Mouse (Mus musculus): ENCODE data around the gene Sacm1l.
A peak's percentile ranks its signal among the peaks of the same experiment; 100 is the strongest.

Gene Sacm1l

DNA sequence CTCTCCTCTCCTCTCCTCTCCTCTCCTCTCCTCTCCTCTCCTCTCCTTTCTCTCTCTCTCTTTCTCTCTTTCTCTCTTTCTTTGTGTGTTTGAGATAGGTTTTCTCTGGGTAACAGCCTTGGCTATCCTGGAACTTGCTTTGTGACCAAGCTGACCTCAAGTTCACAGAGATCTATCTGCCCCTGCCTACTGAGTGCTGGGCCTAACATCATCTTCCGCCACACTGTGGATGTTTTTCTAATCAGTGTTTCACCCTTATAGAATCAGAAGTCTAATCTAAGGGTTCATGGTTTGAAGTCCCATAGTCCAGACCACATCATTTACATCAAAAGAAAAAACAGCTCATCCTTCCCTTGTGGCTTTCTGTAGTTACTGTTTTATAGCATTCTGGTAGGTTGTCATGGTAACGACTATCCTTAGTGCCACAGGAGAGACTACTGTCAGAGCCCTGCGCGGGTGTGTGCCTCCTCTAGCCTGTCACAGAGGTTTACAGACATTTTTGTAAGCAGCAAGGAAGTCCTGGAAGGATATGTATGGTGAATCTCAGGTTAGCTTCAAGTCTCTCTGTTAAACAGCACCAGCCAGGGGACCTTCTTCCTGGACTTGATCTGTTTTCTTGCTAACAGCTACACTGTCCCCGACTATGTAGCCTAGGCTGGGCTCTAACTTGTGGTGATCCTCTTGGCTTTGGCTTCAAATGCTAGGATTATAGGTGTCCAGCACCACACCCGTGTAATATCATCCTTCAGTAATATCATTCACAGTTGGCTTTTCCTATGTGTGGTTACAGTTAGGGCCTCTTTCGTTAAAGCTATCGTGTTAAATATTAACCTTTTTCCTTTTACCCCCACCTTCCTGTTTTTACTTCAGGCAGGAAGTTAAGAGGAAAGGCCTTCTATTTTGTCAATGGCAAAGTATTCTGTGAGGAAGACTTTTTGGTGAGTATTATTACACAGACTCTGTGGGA, 19.6 kb upstream of the Sacm1l start:
- no peak for DNase-seq (ENCODE audit: inconsistent ontology term)

DNA sequence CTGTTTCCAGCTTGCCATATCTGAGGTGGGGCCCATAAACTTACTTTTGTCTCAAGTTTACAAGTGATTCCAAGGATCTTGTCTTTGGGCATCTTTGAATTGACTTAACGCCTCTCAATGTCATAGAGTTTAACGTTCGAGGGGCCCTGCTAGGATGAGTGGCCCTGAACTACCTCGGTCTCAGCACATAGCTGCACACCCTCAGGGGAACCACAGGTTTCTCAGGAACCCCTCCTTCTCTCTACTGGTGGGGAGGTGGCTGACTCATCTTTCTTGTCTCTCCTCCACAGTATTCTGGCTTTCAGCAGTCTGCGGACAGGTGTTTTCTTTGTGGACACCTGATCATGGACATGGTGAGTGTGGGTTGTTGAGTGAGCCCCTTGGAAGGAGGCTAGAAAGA, 18.6 kb upstream of the Sacm1l start:
- no peak for DNase-seq (ENCODE audit: inconsistent ontology term)

- no peak for DNase-seq (ENCODE audit: inconsistent ontology term)
These were observed 17.1 kb upstream of the Sacm1l start for GRCm38 (mm10) chr9:123512482-123512881.

DNA sequence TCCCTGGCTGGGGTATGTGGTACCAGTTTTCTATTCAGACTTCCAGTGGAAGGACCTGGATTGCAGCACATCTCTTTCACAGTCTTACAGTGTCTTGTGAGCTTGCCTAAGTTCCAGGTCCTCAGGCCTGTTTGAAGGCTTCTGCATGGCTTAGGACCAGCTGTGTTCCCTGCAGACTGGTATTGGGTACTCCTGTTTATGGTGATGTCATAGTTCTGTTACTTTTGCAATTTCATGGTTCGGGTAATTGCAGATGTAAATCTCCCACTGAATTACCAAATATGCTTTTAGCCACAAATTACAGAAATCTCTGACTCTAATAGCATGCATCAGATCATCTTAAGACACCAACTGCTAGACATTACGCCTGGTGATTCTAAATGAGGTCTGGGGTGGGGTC, 14.5 kb upstream of the Sacm1l start:
- no peak for DNase-seq (ENCODE audit: inconsistent ontology term)

GRCm38 (mm10) chr9:123516641-123517385, 12.7 kb upstream of the Sacm1l start:
- DNase-seq (ENCODE audit: inconsistent ontology term) = no peak

- DNase-seq (ENCODE audit: inconsistent ontology term) = no peak
These were observed 10.3 kb upstream of the Sacm1l start for GRCm38 (mm10) chr9:123518969-123519894.

GRCm38 (mm10) chr9:123520735-123521134, 8.8 kb upstream of the Sacm1l start:
- DNase-seq (ENCODE audit: inconsistent ontology term) = no peak

GRCm38 (mm10) chr9:123523676-123524075, 5.9 kb upstream of the Sacm1l start:
- no peak for DNase-seq (ENCODE audit: inconsistent ontology term)

GRCm38 (mm10) chr9:123525095-123525494, 4.5 kb upstream of the Sacm1l start:
- DNase-seq (ENCODE audit: inconsistent ontology term) = no peak

GRCm38 (mm10) chr9:123526502-123526901, 3.1 kb upstream of the Sacm1l start:
- DNase-seq (ENCODE audit: inconsistent ontology term) = no peak

DNA sequence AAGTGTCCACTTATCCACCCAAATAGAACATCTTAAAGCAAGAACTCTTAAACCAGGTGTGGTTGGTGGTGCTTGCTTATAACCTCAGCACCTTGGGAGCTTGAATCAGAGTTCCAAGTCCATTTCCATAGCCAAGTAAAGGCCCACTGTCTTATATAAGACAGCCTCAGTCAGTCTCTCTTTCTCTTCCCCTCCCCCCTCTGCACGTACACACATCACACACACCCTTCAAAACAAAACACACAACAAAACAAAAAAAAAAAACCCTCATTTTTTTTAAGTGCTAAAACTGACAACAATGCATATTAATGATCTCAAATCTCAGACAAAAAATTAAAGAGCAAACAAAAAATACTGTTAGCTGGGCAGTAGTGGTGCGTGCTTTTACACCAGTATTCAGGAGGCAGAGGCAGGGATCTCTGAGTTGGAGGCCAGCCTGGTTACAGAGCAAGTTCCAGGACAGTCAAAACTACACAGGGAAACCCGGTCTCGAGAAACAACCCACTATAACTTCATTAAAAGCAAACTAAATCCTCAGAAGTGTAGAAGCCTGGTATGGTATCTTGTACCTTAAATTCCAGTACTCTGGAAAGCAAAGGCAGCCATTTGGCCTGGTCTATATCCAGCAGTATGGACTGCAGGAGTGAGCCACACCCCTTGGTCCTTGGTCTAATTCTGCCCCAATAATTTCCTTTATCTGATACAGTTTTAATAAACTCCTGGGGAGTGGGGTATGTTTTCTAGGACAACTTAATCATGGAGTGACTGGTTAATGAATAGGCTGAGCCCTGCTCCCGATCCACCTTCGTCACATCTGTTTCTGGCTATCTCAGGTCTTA, 1.3 kb upstream of the Sacm1l start:
- DNase-seq (ENCODE audit: inconsistent ontology term) = no peak

DNA sequence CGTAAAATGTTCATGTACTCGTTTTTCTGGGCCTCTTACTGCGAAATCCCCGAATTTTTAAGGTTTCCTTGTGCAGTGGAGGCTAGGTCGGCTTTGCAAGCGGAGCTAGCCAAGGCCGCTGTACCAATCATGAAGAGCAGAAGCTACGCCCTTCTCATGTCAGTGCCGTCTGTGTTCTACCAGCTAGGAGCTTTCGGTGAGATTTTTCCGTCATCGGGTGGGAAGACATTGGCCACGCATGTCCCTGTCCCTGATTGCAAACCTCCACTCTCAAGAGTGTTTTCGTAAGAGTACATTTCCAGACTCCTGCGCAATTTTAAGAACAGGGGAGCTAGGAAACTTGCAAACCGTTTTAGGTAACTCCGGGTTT, 648 bp upstream of the Sacm1l start:
- no peak for DNase-seq (ENCODE audit: inconsistent ontology term)

DNA sequence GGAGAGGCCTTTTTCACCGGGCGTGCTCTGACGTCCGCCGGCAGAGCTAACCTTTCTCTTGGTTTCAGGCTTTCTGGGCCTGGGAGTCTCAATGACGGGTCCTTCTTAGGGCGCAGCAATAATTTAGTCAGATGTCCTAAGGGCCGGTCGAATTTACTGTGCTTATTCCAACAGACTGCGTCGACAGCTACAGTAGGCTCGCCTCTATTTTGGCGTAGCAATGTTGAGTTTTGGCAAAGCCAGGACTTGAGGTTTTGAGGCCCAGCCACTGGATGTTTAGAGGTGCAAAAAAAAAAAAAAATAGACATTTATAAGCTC, 558 bp downstream of the Sacm1l start:
- DNase-seq (ENCODE audit: inconsistent ontology term) = no peak

- peak; percentile 29 for DNase-seq (ENCODE audit: inconsistent ontology term)
These were observed 1.1 kb downstream of the Sacm1l start for GRCm38 (mm10) chr9:123530566-123531130.

DNA sequence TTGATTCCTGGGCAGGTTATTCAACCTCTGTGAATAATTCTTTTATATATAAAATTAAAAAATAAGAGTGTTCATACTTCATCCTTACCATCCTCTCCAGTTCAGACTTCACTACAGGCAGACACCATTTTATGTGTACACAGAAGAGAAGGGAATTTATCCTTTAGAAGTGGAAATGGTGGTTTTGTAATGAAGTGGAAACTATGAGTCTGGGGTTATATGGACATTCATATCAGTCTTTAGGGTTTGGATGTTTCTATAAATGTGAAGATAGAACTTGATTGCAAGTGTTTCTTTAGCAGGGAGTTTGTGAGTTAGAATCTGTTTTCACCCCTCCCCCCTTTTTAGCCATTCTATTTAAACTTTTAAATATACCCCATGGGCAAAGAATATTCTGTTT, 1.7 kb downstream of the Sacm1l start:
- no peak for DNase-seq (ENCODE audit: inconsistent ontology term)

DNA sequence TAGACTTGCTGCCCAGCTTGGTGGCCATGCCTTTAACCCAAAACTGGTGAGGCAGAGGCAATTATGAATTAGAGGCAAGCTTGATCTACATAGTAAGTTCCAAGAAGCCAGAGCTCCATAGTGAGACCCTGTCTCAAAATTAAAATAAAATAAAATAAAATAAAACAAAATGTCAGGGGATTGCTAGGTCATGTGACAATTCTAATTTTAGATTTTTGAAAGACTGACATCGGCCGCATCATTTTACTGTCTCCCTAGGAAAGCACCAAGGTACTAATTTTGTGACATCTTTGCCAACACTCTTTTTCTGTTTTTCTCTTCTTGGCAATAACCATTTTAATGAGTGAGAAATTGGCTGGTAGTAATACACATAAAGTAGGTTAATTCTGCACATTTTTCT, 7.1 kb downstream of the Sacm1l start:
- no peak for DNase-seq (ENCODE audit: inconsistent ontology term)

DNA sequence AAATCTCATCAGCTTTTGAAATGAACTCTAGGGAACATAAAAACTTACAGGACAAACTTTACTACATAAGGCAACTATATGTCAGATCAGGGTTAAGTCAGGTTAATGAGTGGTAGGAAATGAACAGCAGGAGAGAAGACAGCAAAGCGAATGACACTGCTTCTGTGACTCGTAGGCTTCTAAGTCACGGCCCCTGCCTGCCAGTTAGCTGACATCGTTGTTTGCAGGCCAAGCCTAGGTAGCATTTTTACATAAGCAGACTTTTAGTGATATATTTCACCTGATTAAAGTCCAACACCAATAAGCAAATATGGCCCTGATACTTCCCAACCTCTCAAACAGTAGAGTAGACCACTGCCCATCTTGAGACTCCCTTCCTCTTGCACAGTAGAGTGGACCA, 8.6 kb downstream of the Sacm1l start:
- DNase-seq (ENCODE audit: inconsistent ontology term) = no peak

DNA sequence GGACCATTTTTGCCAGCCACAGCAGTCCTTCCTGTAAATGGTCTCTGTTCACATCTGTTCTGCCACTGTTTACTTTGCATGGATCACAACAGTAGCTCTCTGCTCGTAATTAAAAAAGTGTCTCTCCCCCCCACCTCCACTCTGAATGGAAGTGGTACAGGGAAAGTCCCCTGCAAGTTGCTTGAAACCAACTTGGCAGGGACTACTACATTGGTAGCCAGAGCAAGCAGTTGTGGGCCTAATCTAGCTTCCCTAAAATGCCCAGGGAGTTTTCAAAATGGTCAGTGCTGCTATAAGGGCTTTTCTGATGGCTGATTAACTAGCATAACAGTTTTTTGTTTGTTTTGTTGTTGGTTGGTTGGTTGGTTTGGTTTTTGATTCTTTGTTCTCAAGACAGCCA, 9.5 kb downstream of the Sacm1l start:
- peak; percentile 25 for DNase-seq (ENCODE audit: inconsistent ontology term)

DNA sequence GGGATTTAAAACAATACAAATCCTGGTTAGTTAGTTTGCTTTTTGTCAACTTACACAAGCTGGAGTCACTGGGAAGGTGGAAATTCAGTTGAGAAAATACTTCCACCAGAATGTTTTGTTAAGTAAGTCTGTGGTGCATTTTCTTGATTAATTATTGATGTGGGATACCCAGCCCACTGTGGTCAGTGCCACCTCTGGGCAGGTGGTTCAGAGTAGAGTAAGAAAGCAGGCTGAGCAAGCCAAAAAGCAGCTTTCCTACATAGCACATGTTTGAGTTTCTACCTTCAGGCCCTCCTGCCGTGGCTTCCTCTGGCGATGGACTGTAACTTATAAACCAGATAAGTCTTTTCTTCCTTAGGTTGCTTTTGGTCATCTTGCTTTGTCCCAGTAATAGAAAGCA, 10.3 kb downstream of the Sacm1l start:
- DNase-seq (ENCODE audit: inconsistent ontology term) = no peak

- peak; percentile 29 for DNase-seq (ENCODE audit: inconsistent ontology term)
These were observed 25.0 kb downstream of the Sacm1l start for GRCm38 (mm10) chr9:123554599-123554998.
